Mouse (Mus musculus): ENCODE measurements at regions not wholly inside any gene's neighbourhood (a gene's known extent, or its start where the extent isn't known, plus 50 kb on each side); places are given as distances from the start of the nearest gene placed in this dataset.
A peak's percentile ranks its signal among the peaks of the same experiment; 100 is the strongest.

DNA sequence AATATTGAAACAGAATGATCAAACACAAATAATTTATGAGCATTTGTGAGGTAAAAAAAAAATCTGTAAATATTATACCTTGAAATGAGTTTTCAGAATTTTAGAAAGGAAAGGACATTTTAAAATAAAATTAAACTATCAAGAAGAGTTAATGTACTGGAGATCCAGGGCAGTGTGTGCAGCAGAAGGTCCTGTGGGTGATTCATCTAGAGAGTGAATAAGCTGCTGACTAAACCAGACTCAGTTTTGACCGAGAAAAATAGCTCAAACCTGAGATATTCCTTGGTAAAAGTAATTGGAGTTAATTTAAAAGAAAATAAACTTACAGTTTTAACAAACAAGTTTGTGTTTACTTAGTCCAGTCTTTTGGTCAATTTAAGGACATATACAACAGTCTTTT, 1118.6 kb upstream of the Celf2 start:
- no peak for TF ChIP-seq POLR2A (IDR thresholded peaks at IDR 0.05; ENCODE audit: control insufficient read depth, extremely low read depth, insufficient read depth, low read length, poor library complexity)
- Histone ChIP-seq H3K4me3 (ENCODE audit: control insufficient read depth, insufficient read depth, low read length) (no peak overlapping the region), H3K36me3 (ENCODE audit: control insufficient read depth, insufficient read depth, low read length) (no peaks in the 10 kb centered on the region), H3K27ac (ENCODE audit: control insufficient read depth, insufficient read depth, low read length) (no peak overlapping the region), H3K4me1 (replicated peaks; ENCODE audit: control insufficient read depth, insufficient read depth, low read length) (no peaks in the 10 kb centered on the region), H3K27me3 (ENCODE audit: control insufficient read depth, insufficient read depth, low read length) (no peaks in the 10 kb centered on the region)
- DNase-seq: no peak
- WGBS: 85% methylated on average over 1 of the region's 1 CpGs

DNA sequence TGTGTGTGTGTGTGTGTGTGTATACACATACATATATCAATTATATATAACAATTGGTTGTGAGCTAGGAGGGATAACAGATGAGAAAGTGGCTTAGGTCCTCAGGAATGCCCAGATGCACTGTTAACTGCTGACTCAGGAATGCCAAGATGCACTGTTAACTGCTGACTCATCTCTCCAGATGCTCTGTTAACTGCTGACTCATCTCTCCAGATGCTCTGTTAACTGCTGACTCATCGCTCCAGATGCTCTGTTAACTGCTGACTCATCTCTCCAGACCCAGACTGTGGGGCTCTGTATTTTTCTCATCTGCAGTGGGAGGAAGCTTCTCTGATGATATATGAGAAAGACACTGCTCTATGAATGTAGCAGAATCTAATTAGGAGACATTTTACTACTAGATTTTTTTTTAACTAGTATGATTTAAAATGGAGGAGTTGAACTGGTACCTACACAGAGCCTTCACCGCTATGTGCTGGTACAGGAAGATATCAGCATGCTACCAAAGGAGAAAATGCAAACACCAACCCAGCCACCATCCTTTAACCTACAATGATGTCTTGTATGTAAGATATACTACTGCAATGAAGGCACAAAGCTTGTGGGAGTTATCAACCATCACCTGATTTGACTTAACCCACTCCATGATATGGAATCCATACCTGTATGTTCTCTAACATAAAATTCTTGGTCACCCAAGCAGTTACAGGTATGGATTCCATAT, 1119.3 kb upstream of the Celf2 start:
- Histone ChIP-seq H3K36me3 (ENCODE audit: control insufficient read depth, insufficient read depth, low read length) (no peaks in the 10 kb centered on the region), H3K27ac (ENCODE audit: control insufficient read depth, insufficient read depth, low read length) (no peak overlapping the region), H3K4me1 (replicated peaks; ENCODE audit: control insufficient read depth, insufficient read depth, low read length) (no peaks in the 10 kb centered on the region), H3K4me3 (ENCODE audit: control insufficient read depth, insufficient read depth, low read length) (no peak overlapping the region), H3K27me3 (ENCODE audit: control insufficient read depth, insufficient read depth, low read length) (no peaks in the 10 kb centered on the region)
- no peak for DNase-seq
- WGBS: 95% methylated on average over 2 of the region's 2 CpGs
- no peak for TF ChIP-seq POLR2A (IDR thresholded peaks at IDR 0.05; ENCODE audit: control insufficient read depth, extremely low read depth, insufficient read depth, low read length, poor library complexity)
- TF ChIP-seq CTCF (IDR thresholded peaks at IDR 0.05; ENCODE audit: borderline replicate concordance, control insufficient read depth, extremely low read depth, insufficient read depth, low read length, poor library complexity): no peak

DNA sequence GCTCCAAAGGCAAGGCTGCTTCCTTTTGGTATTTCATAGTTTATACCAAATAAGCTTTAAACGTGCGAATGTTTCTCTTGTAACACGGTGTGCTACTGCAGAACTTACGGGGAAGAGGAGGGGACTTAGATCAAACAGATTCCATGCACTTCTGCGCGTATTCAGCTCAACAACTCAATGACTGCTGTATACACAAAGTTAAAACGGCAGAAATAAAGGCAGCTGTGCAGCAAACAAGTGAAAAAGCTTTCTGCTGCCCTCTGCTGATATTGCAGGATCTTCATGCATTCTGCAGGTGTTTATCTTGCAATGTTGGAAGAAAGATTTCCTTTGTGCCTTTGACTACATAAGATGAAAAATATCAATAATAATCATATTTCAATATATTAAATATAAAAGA, 1128.7 kb upstream of the Celf2 start:
- no peak for DNase-seq

DNA sequence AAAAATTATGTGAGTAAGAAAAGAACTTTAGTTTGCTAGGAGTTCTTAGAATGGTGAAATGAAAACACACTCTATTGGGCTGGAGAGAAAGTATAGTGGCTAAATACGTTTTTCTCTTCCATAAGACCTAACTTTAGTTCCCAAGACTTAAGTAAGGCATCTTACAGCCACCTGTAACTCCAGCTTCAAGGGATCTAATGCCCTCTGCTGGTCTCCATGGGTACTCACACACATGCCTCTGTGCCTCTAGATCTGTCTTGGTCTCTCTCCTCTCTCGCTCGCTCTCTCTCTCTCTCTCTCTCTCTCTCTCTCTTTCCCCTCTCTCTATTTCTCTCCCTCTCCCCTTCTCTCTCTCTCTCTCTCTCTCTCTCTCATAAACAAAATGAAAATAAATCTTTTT, 1129.9 kb upstream of the Celf2 start:
- Histone ChIP-seq H3K4me3 (ENCODE audit: control insufficient read depth, insufficient read depth, low read length) (no peak overlapping the region), H3K36me3 (ENCODE audit: control insufficient read depth, insufficient read depth, low read length) (no peaks in the 10 kb centered on the region), H3K4me1 (replicated peaks; ENCODE audit: control insufficient read depth, insufficient read depth, low read length) (no peaks in the 10 kb centered on the region), H3K27me3 (ENCODE audit: control insufficient read depth, insufficient read depth, low read length) (no peaks in the 10 kb centered on the region), H3K27ac (ENCODE audit: control insufficient read depth, insufficient read depth, low read length) (no peak overlapping the region)
- 39% methylated on average over 3 of the region's 3 CpGs for WGBS
- peak; percentile 4 for DNase-seq
- TF ChIP-seq CTCF (IDR thresholded peaks at IDR 0.05; ENCODE audit: borderline replicate concordance, control insufficient read depth, extremely low read depth, insufficient read depth, low read length, poor library complexity) (no peak), POLR2A (IDR thresholded peaks at IDR 0.05; ENCODE audit: control insufficient read depth, extremely low read depth, insufficient read depth, low read length, poor library complexity) (no peak)

More for the DNA sequence above, 1128.7 kb upstream of the Celf2 start:
- Histone ChIP-seq H3K4me3 (ENCODE audit: control insufficient read depth, insufficient read depth, low read length) (no peak overlapping the region), H3K4me1 (replicated peaks; ENCODE audit: control insufficient read depth, insufficient read depth, low read length) (no peaks in the 10 kb centered on the region), H3K27me3 (ENCODE audit: control insufficient read depth, insufficient read depth, low read length) (no peaks in the 10 kb centered on the region), H3K27ac (ENCODE audit: control insufficient read depth, insufficient read depth, low read length) (no peak overlapping the region), H3K36me3 (ENCODE audit: control insufficient read depth, insufficient read depth, low read length) (no peaks in the 10 kb centered on the region)
- 42% methylated on average over 7 of the region's 7 CpGs for WGBS
- TF ChIP-seq POLR2A (IDR thresholded peaks at IDR 0.05; ENCODE audit: control insufficient read depth, extremely low read depth, insufficient read depth, low read length, poor library complexity) (no peak), CTCF (IDR thresholded peaks at IDR 0.05; ENCODE audit: borderline replicate concordance, control insufficient read depth, extremely low read depth, insufficient read depth, low read length, poor library complexity) (no peak)

DNA sequence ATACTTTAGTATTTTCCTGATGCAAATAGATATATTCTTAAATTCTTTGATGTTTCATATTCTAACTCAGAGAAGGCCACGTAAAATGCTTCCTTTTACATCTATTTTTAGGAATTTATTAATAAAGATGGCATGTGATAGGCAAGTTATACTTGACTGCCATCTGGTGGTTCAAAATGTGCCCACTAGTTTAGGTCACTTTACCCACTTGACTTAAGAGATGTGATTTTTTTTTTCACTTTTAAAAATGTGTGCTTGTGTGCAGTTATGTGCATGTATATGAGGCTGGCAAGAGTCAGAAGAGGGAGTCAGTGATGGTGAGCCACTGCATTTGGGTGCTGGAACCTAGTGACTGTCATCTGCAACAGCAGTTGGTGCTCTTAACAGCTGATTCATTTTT, 1136.1 kb upstream of the Celf2 start:
- 12% methylated on average over 1 of the region's 1 CpGs for WGBS
- Histone ChIP-seq H3K27ac (ENCODE audit: control insufficient read depth, insufficient read depth, low read length) (no peak overlapping the region), H3K4me3 (ENCODE audit: control insufficient read depth, insufficient read depth, low read length) (no peak overlapping the region), H3K36me3 (ENCODE audit: control insufficient read depth, insufficient read depth, low read length) (no peaks in the 10 kb centered on the region), H3K4me1 (replicated peaks; ENCODE audit: control insufficient read depth, insufficient read depth, low read length) (no peaks in the 10 kb centered on the region), H3K27me3 (ENCODE audit: control insufficient read depth, insufficient read depth, low read length) (no peaks in the 10 kb centered on the region)
- DNase-seq: no peak
- TF ChIP-seq CTCF (IDR thresholded peaks at IDR 0.05; ENCODE audit: borderline replicate concordance, control insufficient read depth, extremely low read depth, insufficient read depth, low read length, poor library complexity): no peak
- no peak for TF ChIP-seq POLR2A (IDR thresholded peaks at IDR 0.05; ENCODE audit: control insufficient read depth, extremely low read depth, insufficient read depth, low read length, poor library complexity)

DNA sequence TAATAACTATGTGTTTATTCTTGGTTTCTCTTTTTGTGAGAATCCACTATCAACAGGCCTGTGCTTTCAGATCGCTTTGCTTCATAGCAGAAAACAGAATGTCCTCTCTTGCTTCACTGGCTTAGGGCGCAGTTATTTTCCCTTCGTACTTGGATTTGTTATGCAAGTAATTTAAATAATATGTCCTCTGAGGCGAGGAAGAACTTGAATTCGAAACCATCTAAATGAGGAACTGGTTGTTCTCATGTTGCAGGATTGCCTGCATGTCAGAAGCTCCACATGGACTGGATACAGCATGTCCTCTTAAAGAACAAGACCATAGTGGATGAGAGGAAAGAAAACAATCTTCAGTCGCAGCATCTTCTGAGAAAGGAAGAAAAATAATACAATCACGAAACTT, 1151.2 kb upstream of the Celf2 start:
- no peaks in the 10 kb centered on the region for H3K4me1 ChIP-seq (replicated peaks; ENCODE audit: control insufficient read depth, insufficient read depth, low read length)
- no peak overlapping the region for H3K27ac ChIP-seq (ENCODE audit: control insufficient read depth, insufficient read depth, low read length)
- H3K4me3 ChIP-seq (ENCODE audit: control insufficient read depth, insufficient read depth, low read length): no peak overlapping the region
- 91% methylated on average over 7 of the region's 7 CpGs for WGBS
- DNase-seq: no peak
- H3K36me3 ChIP-seq (ENCODE audit: control insufficient read depth, insufficient read depth, low read length): no peaks in the 10 kb centered on the region
- H3K27me3 ChIP-seq (ENCODE audit: control insufficient read depth, insufficient read depth, low read length): no peaks in the 10 kb centered on the region
- TF ChIP-seq POLR2A (IDR thresholded peaks at IDR 0.05; ENCODE audit: control insufficient read depth, extremely low read depth, insufficient read depth, low read length, poor library complexity): no peak
- TF ChIP-seq CTCF (IDR thresholded peaks at IDR 0.05; ENCODE audit: borderline replicate concordance, control insufficient read depth, extremely low read depth, insufficient read depth, low read length, poor library complexity): no peak

All from thymus, adult 2 months (tissue).